Mouse (Mus musculus) neural tube, embryonic 12.5 days (tissue): Measurements from ENCODE around the gene Dmtf1. TPM values are rescaled to one million over a fixed set of nuclear protein-coding genes. Genes with fewer than 3 reads are reported as not detected.

ENCODE experiments used
- ATAC-seq: fragments of 200-750 bp; cut with Nextera tagmentation; 2 replicates; pipeline ENCODE4 v1.8.0; 2017; ENCODE audit warnings: low read depth, mild to moderate bottlenecking, moderate TSS enrichment, moderate library complexity; ENCODE audit not compliant: low FRiP score
- H3K27ac ChIP-seq: fragments of 300-500 bp; sonication (generic); 2 replicates; pipeline ENCODE4 v1.5.1; 2016
- H3K27me3 ChIP-seq: fragments of 300-500 bp; sonication (generic); replicated peaks from 2 replicates; pipeline ENCODE4 v1.6.1; 2016; ENCODE audit warnings: mild to moderate bottlenecking
- H3K36me3 ChIP-seq: fragments of 300-500 bp; sonication (generic); 2 replicates; pipeline ENCODE4 v1.6.1; 2016; ENCODE audit warnings: mild to moderate bottlenecking
- H3K4me1 ChIP-seq: fragments of 300-500 bp; sonication (generic); 2 replicates; pipeline ENCODE4 v1.6.1; 2016
- H3K4me2 ChIP-seq: fragments of 300-500 bp; sonication (generic); replicated peaks from 2 replicates; pipeline ENCODE4 v1.6.1; 2016; ENCODE audit warnings: mild to moderate bottlenecking
- H3K4me3 ChIP-seq: fragments of 300-500 bp; sonication (generic); 2 replicates; pipeline ENCODE4 v1.5.1; 2016
- H3K9ac ChIP-seq: fragments of 300-500 bp; sonication (generic); 2 replicates; pipeline ENCODE4 v1.6.1; 2016; ENCODE audit warnings: mild to moderate bottlenecking
- H3K9me3 ChIP-seq: fragments of 300-500 bp; sonication (generic); 2 replicates; pipeline ENCODE4 v1.6.1; 2016; ENCODE audit warnings: mild to moderate bottlenecking
- WGBS: fragments of 180-500 bp; shearing (Covaris S2); methylation state at CpG from one replicate; pipeline ENCODE4 v1.1.7; 2016; 5-methylcytosine and 5-hydroxymethylcytosine counted together
- polyA plus RNA-seq: library from polyadenylated mRNA; unstranded; fragments of >200 nt; fragmentation: Nextera tagmentation; extraction: Ambion mirVana; gene quantifications from 2 replicates; pipeline ENCODE4 v1.2.1, GENCODE M21; 2016

The Dmtf1 gene
- polyA plus RNA-seq, 1 experiment from 2014 or later = 73.6 TPM

GRCm38 (mm10) chr5:9071360-9071759, 90.2 kb downstream of the Dmtf1 start:
- H3K27ac ChIP-seq = no peak overlapping the region
- no peaks in the 10 kb centered on the region for H3K9me3 ChIP-seq
- H3K4me2 ChIP-seq = no peak overlapping the region
- H3K9ac ChIP-seq = no peak overlapping the region
- 95% methylated on average over 3 of the region's 3 CpGs for WGBS
- H3K4me3 ChIP-seq = no peak overlapping the region
- H3K4me1 ChIP-seq = no peaks in the 10 kb centered on the region
- no peaks in the 10 kb centered on the region for H3K27me3 ChIP-seq
- ATAC-seq = no peak
- no peaks in the 10 kb centered on the region for H3K36me3 ChIP-seq

GRCm38 (mm10) chr5:9069599-9070209, 91.9 kb downstream of the Dmtf1 start:
- Histone ChIP-seq H3K9me3 (no peaks in the 10 kb centered on the region), H3K27ac (no peak overlapping the region), H3K4me2 (no peak overlapping the region), H3K27me3 (no peaks in the 10 kb centered on the region), H3K9ac (no peak overlapping the region), H3K4me1 (no peaks in the 10 kb centered on the region), H3K36me3 (no peaks in the 10 kb centered on the region), H3K4me3 (no peak overlapping the region)
- 79% methylated on average over 6 of the region's 6 CpGs for WGBS
- ATAC-seq = no peak

- H3K4me2 ChIP-seq = no peak overlapping the region
- H3K4me1 ChIP-seq = no peaks in the 10 kb centered on the region
- ATAC-seq = no peak
Measured at GRCm38 (mm10) chr5:9068886-9069285, 92.7 kb downstream of the Dmtf1 start.

More at GRCm38 (mm10) chr5:9068886-9069285, 92.7 kb downstream of the Dmtf1 start:
- no peaks in the 10 kb centered on the region for H3K9me3 ChIP-seq
- no peak overlapping the region for H3K4me3 ChIP-seq
- H3K36me3 ChIP-seq = no peaks in the 10 kb centered on the region
- WGBS = 70% methylated on average over 2 of the region's 2 CpGs
- H3K9ac ChIP-seq = no peak overlapping the region
- no peak overlapping the region for H3K27ac ChIP-seq
- H3K27me3 ChIP-seq = no peaks in the 10 kb centered on the region

Other genes starting within 250 kb of the Dmtf1 start
- 28.1 and 33.1 TPM in 2 replicates for gene Crot, start 164.5 kb downstream of the Dmtf1 start, polyA plus RNA-seq
- gene Tmem243, start 61.1 kb downstream of the Dmtf1 start, polyA plus RNA-seq = 19.2 and 21.0 TPM in 2 replicates
- gene 9330182L06Rik, start 104.3 kb upstream of the Dmtf1 start, polyA plus RNA-seq = 14.2 and 15.4 TPM in 2 replicates